Mouse (Mus musculus) E14TG2a.4 (cell line): ENCODE data around the gene Tmem38a.
A peak's percentile ranks its signal among the peaks of the same experiment; 100 is the strongest.

ENCODE experiments used
- CTCF ChIP-seq: conservative IDR thresholded peaks from 2 replicates; pipeline ENCODE4 v1.5.1; 2014; ENCODE audit warnings: low read length
- NANOG ChIP-seq: IDR thresholded peaks from 2 replicates; pipeline ENCODE4 v1.6.1; 2014; ENCODE audit warnings: borderline replicate concordance, low read length, mixed read lengths
- POU5F1 ChIP-seq: IDR thresholded peaks from 2 replicates; pipeline ENCODE4 v1.6.1; 2014; ENCODE audit warnings: low read length, borderline replicate concordance

DNA sequence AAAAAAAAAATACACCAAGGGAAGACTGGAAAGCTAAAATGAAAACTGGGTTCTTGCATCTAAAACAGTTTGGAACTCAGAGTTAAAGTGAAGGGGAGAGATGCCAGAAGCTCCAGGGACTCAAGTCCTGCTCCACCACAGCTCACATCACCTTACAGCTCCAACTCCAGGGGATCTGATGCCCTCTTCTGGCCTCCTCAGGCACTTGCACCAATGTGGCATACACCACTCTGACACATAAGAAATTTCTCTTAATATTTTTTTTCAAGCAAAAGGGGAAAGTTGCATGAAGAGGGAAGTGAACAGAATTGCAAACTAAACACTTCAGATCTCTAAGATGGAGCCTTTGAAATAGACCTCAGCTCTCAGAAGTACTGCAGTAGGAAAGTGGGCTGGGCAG is 32.6 kb upstream of the Tmem38a start:
- TF ChIP-seq CTCF (peak; percentile 71), NANOG (no peak), POU5F1 (no peak)
